Mouse (Mus musculus) brain, embryonic 14.5 days (tissue): ENCODE results near the gene Slamf6.

Experiments used
- CTCF ChIP-seq: fragments of 200-500 bp; IDR thresholded peaks from 2 replicates; pipeline ENCODE4 v1.5.1; 2012; ENCODE audit warnings: inconsistent platforms, mild to moderate bottlenecking, moderate library complexity, borderline replicate concordance; ENCODE audit not compliant: insufficient read depth, insufficient read length; ENCODE audit errors: extremely low read depth
- POLR2A ChIP-seq: fragments of 200-500 bp; IDR thresholded peaks from 2 replicates; pipeline ENCODE4 v1.6.1; 2012; ENCODE audit warnings: mild to moderate bottlenecking, inconsistent platforms, borderline replicate concordance; ENCODE audit not compliant: poor library complexity, insufficient read depth, insufficient read length, severe bottlenecking; ENCODE audit errors: extremely low read depth

- TF ChIP-seq CTCF (no peak), POLR2A (no peak)
Measured at GRCm38 (mm10) chr1:171920989-171921621, 3.8 kb downstream of the Slamf6 start.
